Mouse (Mus musculus): ENCODE measurements around the gene Pigh.

GRCm38 (mm10) chr12:79104544-79104943 lies 15.1 kb upstream of the Pigh start:
- TF ChIP-seq CTCF (IDR thresholded peaks at IDR 0.05; ENCODE audit: low read depth, low read length): no peak
- TF ChIP-seq EP300 (IDR thresholded peaks at IDR 0.05; ENCODE audit: insufficient read depth, low read depth, low read length): no peak
- TF ChIP-seq POLR2A (IDR thresholded peaks at IDR 0.05; ENCODE audit: insufficient read depth, low read length): no peak
